Mouse (Mus musculus): ENCODE results near the gene Glt1d1. TPM values are rescaled to one million over a fixed set of nuclear protein-coding genes. Genes with fewer than 3 reads are reported as not detected.

Glt1d1 gene
- polyA plus RNA-seq, 1 experiment, result 0.17 TPM

DNA sequence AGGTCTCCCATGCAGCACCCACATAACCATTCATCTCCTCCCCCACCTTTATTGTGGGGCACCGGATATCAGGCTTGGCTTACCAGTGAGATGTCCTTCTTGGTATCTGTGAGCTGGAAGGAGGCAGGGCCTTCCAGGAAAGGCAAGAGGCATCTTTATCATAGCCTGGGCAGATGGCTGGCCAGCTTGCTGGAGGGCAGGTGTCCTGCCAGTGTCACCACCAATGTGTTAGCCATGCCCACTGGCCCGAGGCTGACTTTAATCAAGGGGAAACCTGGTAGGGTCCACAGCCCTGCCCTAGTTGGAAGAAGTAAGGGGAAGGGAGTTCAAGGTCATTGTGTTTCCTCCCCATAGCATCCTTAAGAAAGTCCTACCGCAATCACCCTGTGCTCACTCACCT, 123.9 kb downstream of the Glt1d1 start:
- no peak for TF ChIP-seq FLI1 (IDR thresholded peaks at IDR 0.05; ENCODE audit: low read length)
- TF ChIP-seq GATA1 (IDR thresholded peaks at IDR 0.05; ENCODE audit: borderline replicate concordance, low read length), result no peak
- Histone ChIP-seq H3K27me3 (replicated peaks) (no peaks in the 10 kb centered on the region), H3K4me1 (no peaks in the 10 kb centered on the region), H3K36me3 (replicated peaks; ENCODE audit: low read length) (no peaks in the 10 kb centered on the region), H3K9me3 (peaks cover 82% of the 10 kb centered on the region), H3K4me3 (replicated peaks) (peak overlapping the region; percentile 47)

DNA sequence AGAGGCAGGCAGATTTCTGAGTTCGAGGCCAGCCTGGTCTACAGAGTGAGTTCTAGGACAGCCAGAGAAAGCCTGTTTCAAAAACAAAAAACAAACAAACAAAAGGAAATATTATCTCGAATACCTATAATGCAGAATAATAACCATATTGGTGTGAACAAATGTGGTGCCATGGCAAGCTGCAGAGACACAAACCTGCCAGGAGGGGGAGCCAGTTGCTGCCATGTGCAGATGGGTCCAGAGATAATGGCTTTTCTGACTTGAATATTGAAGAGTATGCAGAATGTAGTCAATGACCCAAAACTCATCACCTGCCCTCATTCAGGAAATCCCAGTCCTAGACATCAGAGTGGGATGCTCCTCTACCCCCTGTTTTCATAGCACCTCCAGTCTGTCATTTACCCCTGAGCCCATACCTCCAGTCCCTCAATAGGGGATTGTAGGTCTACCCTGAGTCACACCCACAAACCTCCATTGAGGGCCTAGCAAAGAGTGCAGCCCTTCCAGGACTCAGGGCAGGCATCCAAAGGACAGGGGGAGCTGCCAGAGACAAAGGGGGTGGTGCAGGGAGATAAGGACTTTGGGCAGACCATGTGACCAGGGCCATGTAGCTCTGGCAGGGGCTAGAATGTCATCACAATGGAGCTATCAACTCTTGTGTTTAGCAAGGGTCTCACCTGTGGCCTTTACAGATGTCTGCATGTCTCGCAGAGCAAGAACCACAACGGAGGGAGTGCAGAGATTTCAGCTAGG, 124.8 kb downstream of the Glt1d1 start:
- no peaks in the 10 kb centered on the region for H3K27me3 ChIP-seq (replicated peaks)
- H3K9me3 ChIP-seq, result peaks cover 82% of the 10 kb centered on the region
- no peak overlapping the region for H3K4me3 ChIP-seq (replicated peaks)
- TF ChIP-seq GATA1 (IDR thresholded peaks at IDR 0.05; ENCODE audit: borderline replicate concordance, low read length) (no peak), FLI1 (IDR thresholded peaks at IDR 0.05; ENCODE audit: low read length) (no peak)
- no peaks in the 10 kb centered on the region for H3K4me1 ChIP-seq
- no peaks in the 10 kb centered on the region for H3K36me3 ChIP-seq (replicated peaks; ENCODE audit: low read length)

DNA sequence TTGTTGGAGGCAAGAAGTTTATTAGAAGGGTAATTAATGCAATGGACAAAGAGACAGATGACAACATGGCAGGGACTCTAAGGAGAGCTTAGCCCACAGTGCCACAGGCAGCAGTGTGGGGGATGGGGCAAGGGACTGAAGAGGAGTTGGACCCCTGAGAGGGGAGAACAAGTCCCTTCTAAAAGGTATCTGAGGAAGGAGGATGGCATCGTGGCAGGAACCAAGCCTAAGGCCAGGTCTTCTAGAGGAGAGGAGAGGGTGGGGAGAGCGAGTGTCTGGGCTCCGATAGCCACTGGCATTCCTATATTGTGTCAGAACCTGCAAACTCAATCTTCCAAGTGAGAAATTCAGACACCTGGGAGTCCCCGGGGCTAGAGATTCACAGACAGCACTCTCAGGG, 126.5 kb downstream of the Glt1d1 start:
- no peaks in the 10 kb centered on the region for H3K27me3 ChIP-seq (replicated peaks)
- no peak for TF ChIP-seq GATA1 (IDR thresholded peaks at IDR 0.05; ENCODE audit: borderline replicate concordance, low read length)
- no peak for TF ChIP-seq FLI1 (IDR thresholded peaks at IDR 0.05; ENCODE audit: low read length)
- no peaks in the 10 kb centered on the region for H3K36me3 ChIP-seq (replicated peaks; ENCODE audit: low read length)
- peaks cover 74% of the 10 kb centered on the region for H3K9me3 ChIP-seq
- H3K4me1 ChIP-seq, result no peaks in the 10 kb centered on the region
- no peak overlapping the region for H3K4me3 ChIP-seq (replicated peaks)

Other genes starting within 250 kb of the Glt1d1 start
- gene Slc15a4, start 635 bp downstream of the Glt1d1 start, polyA plus RNA-seq (2012; ENCODE audit: insufficient read depth, low replicate concordance), result 7.9 and 11.9 TPM in 2 replicates

Measured in megakaryocyte, embryonic 14.5 days (primary cell).